Mouse (Mus musculus) MEL (cell line): ENCODE data around the gene Ptpro. TPM values are rescaled to one million over a fixed set of nuclear protein-coding genes. Genes with fewer than 3 reads are reported as not detected.

Experiments
- DNase-seq: peaks from one replicate; pipeline ENCODE4 v3.0.0; 2011; ENCODE audit warnings: low read depth, low spot score
- H3K27ac ChIP-seq: 2 replicates; pipeline ENCODE4 v1.5.1; 2012; ENCODE audit warnings: low read depth, mild to moderate bottlenecking, control low read depth, low read length, moderate library complexity; ENCODE audit not compliant: control insufficient read depth
- H3K27me3 ChIP-seq, 2 experiments: fragments of 150-350 bp in 1 of 2; sonication (generic) in 1 of 2; 2 replicates each; pipeline ENCODE4 v1.6.1; 2012; ENCODE audit warnings: low read length in 2 of 2, mild to moderate bottlenecking in 2 of 2, improper control_type of control experiment in 1 of 2, moderate library complexity in 1 of 2; ENCODE audit not compliant: insufficient read depth in 2 of 2, control insufficient read depth in 1 of 2
- H3K36me3 ChIP-seq, 2 experiments: 2 replicates each; pipeline ENCODE4 v1.6.1; 2012 to 2014; ENCODE audit warnings: low read length in 2 of 2, improper control_type of control experiment in 1 of 2, inconsistent platforms in 1 of 2, mild to moderate bottlenecking in 1 of 2; ENCODE audit not compliant: insufficient read depth in 2 of 2, control insufficient read depth in 1 of 2
- H3K4me1 ChIP-seq, 2 experiments: fragments of 150-350 bp in 1 of 2; sonication (generic) in 1 of 2; 2 replicates each; pipeline ENCODE4 v1.6.1; 2012; ENCODE audit warnings: low read length in 2 of 2, improper control_type of control experiment in 1 of 2, mild to moderate bottlenecking in 1 of 2; ENCODE audit not compliant: insufficient read depth in 2 of 2, control insufficient read depth in 1 of 2
- H3K4me3 ChIP-seq, 2 experiments: fragments of 150-350 bp in 1 of 2; sonication (generic) in 1 of 2; 2 replicates each; pipeline ENCODE4 v1.5.1; 2012; ENCODE audit warnings: low read depth in 2 of 2, low read length in 2 of 2, mild to moderate bottlenecking in 2 of 2, moderate library complexity in 2 of 2, control low read depth in 1 of 2, improper control_type of control experiment in 1 of 2; ENCODE audit not compliant: control insufficient read depth in 1 of 2, insufficient read depth in 1 of 2
- H3K79me2 ChIP-seq: 2 replicates; pipeline ENCODE4 v1.6.1; 2012; ENCODE audit warnings: mild to moderate bottlenecking, low read length, moderate library complexity; ENCODE audit not compliant: control insufficient read depth, poor library complexity, insufficient read depth
- H3K9ac ChIP-seq: 2 replicates; pipeline ENCODE4 v1.6.1; 2012; ENCODE audit warnings: low read depth, mild to moderate bottlenecking, control low read depth, low read length, moderate library complexity; ENCODE audit not compliant: control insufficient read depth, poor library complexity, severe bottlenecking
- H3K9me3 ChIP-seq: fragments of 150-350 bp; sonication (generic); replicated peaks from 2 replicates; pipeline ENCODE4 v1.6.1; 2012; ENCODE audit warnings: mild to moderate bottlenecking, low read length, improper control_type of control experiment, moderate library complexity; ENCODE audit not compliant: insufficient read depth
- BHLHE40 ChIP-seq: IDR thresholded peaks from 2 replicates; pipeline ENCODE4 v1.6.1; 2012; ENCODE audit warnings: low read depth, mild to moderate bottlenecking, inconsistent platforms, low read length, improper control_type of control experiment, borderline replicate concordance
- CHD1 ChIP-seq: IDR thresholded peaks from 2 replicates; pipeline ENCODE4 v1.6.1; 2012; ENCODE audit warnings: low read depth, mild to moderate bottlenecking, inconsistent platforms, low read length, improper control_type of control experiment
- CHD2 ChIP-seq: IDR thresholded peaks from 2 replicates; pipeline ENCODE4 v1.6.1; 2011; ENCODE audit warnings: low read length, improper control_type of control experiment
- ELF1 ChIP-seq: IDR thresholded peaks from 2 replicates; pipeline ENCODE4 v1.6.1; 2014; ENCODE audit warnings: low read depth, mild to moderate bottlenecking, inconsistent platforms, low read length, improper control_type of control experiment, moderate library complexity
- EP300 ChIP-seq, 2 experiments: IDR thresholded peaks; 2 replicates each; pipeline ENCODE4 v1.6.1; 2011; ENCODE audit warnings: improper control_type of control experiment in 2 of 2, low read length in 2 of 2, low read depth in 1 of 2, mild to moderate bottlenecking in 1 of 2
- ETS1 ChIP-seq: IDR thresholded peaks from 2 replicates; pipeline ENCODE4 v1.6.1; 2012; ENCODE audit warnings: low read depth, mild to moderate bottlenecking, inconsistent platforms, low read length, improper control_type of control experiment, moderate library complexity
- GABPA ChIP-seq: IDR thresholded peaks from 2 replicates; pipeline ENCODE4 v1.6.1; 2012; ENCODE audit warnings: low read depth, mild to moderate bottlenecking, inconsistent platforms, low read length, improper control_type of control experiment, moderate library complexity
- GATA1 ChIP-seq: IDR thresholded peaks from 2 replicates; pipeline ENCODE4 v1.6.1; 2011; ENCODE audit warnings: low read depth, low read length, improper control_type of control experiment
- HCFC1 ChIP-seq: IDR thresholded peaks from 2 replicates; pipeline ENCODE4 v1.6.1; 2012; ENCODE audit warnings: low read depth, mild to moderate bottlenecking, inconsistent platforms, low read length, improper control_type of control experiment, moderate library complexity
- JUND ChIP-seq: IDR thresholded peaks from 2 replicates; pipeline ENCODE4 v1.6.1; 2011; ENCODE audit warnings: low read depth, mild to moderate bottlenecking, improper control_type of control experiment, low read length
- MAX ChIP-seq: IDR thresholded peaks from 2 replicates; pipeline ENCODE4 v1.6.1; 2011; ENCODE audit warnings: low read length, improper control_type of control experiment
- MAZ ChIP-seq: IDR thresholded peaks from 2 replicates; pipeline ENCODE4 v1.6.1; 2012; ENCODE audit warnings: low read depth, mild to moderate bottlenecking, inconsistent platforms, low read length, improper control_type of control experiment
- MEF2A ChIP-seq: IDR thresholded peaks from 2 replicates; pipeline ENCODE4 v1.6.1; 2014; ENCODE audit warnings: low read depth, mild to moderate bottlenecking, inconsistent platforms, low read length, improper control_type of control experiment; ENCODE audit not compliant: poor library complexity, insufficient replicate concordance, severe bottlenecking; ENCODE audit errors: extremely low read depth
- MXI1 ChIP-seq: IDR thresholded peaks from 2 replicates; pipeline ENCODE4 v1.6.1; 2011; ENCODE audit warnings: mild to moderate bottlenecking, low read depth, low read length, improper control_type of control experiment
- NRF1 ChIP-seq: IDR thresholded peaks from 2 replicates; pipeline ENCODE4 v1.6.1; 2014; ENCODE audit warnings: low read depth, mild to moderate bottlenecking, inconsistent platforms, low read length, improper control_type of control experiment, moderate library complexity; ENCODE audit not compliant: poor library complexity, insufficient read depth, severe bottlenecking
- SIN3A ChIP-seq: IDR thresholded peaks from 2 replicates; pipeline ENCODE4 v1.6.1; 2012; ENCODE audit warnings: low read length, improper control_type of control experiment, inconsistent platforms
- SMC3 ChIP-seq: IDR thresholded peaks from 2 replicates; pipeline ENCODE4 v1.6.1; 2011; ENCODE audit warnings: low read depth, low read length, improper control_type of control experiment
- TAL1 ChIP-seq: IDR thresholded peaks from 2 replicates; pipeline ENCODE4 v1.6.1; 2012; ENCODE audit warnings: mild to moderate bottlenecking, inconsistent platforms, low read length, moderate library complexity, mixed read lengths
- TCF12 ChIP-seq: IDR thresholded peaks from 2 replicates; pipeline ENCODE4 v1.6.1; 2014; ENCODE audit warnings: low read depth, mild to moderate bottlenecking, inconsistent platforms, low read length, improper control_type of control experiment, moderate library complexity
- USF1 ChIP-seq: IDR thresholded peaks from 2 replicates; pipeline ENCODE4 v1.6.1; 2014; ENCODE audit warnings: low read depth, mild to moderate bottlenecking, inconsistent platforms, low read length, improper control_type of control experiment, moderate library complexity
- USF2 ChIP-seq, 2 experiments: IDR thresholded peaks; 2 replicates each; pipeline ENCODE4 v1.6.1; 2011 to 2012; ENCODE audit warnings: improper control_type of control experiment in 2 of 2, low read length in 2 of 2, borderline replicate concordance in 1 of 2, inconsistent platforms in 1 of 2, low read depth in 1 of 2, mild to moderate bottlenecking in 1 of 2; ENCODE audit not compliant: insufficient read depth in 1 of 2
- ZMIZ1 ChIP-seq: IDR thresholded peaks from 2 replicates; pipeline ENCODE4 v1.6.1; 2012; ENCODE audit warnings: low read depth, mild to moderate bottlenecking, inconsistent platforms, low read length, improper control_type of control experiment, moderate library complexity
- ZNF384 ChIP-seq: IDR thresholded peaks from 2 replicates; pipeline ENCODE4 v1.6.1; 2012; ENCODE audit warnings: low read depth, mild to moderate bottlenecking, inconsistent platforms, low read length, improper control_type of control experiment
- polyA plus RNA-seq, 2 experiments: library from polyadenylated mRNA; stranded (reverse) in 1 of 2; unstranded in 1 of 2; fragments of >175 nt in 1 of 2; fragments of >200 nt in 1 of 2; gene quantifications; 2 replicates each; pipeline versions ENCODE4 v1.2.1 to v1.2.4; 2012; ENCODE audit warnings: low replicate concordance in 2 of 2, low read depth in 1 of 2; ENCODE audit not compliant: insufficient read length in 2 of 2, insufficient read depth in 1 of 2, missing spikeins in 1 of 2
- total RNA-seq: library from RNA; depleted of rRNA; stranded (reverse); fragments of 300-350 nt; gene quantifications from 2 replicates; pipeline ENCODE4 v1.2.3, GENCODE M21; 2012

Gene Ptpro
- total and polyA plus RNA-seq, 3 experiments: not detected

DNA sequence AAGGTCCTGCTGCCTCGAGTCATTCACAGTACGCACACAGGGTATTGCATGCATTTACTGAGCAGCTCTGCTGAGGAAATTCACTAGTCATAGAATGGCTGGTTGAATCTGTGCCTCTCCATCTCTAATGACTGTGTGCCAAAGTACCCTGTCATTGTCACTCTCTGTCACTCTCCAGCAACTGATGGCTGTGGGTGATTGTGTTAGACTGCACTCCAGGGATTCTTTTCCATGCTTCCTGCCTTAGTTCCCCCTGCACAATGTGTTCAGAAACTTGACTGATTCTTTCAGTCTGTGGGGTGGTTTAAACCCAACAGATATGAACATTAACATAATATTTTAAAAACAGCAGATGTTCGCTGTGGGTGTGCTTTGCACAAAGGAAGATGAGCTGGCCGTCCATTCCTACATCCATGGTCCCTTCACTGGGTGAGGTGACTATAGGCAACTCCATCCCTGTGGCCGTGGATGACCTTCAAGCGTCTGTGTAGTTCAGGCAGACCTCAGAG lies 29.5 kb downstream of the Ptpro start:
- no peaks in the 10 kb centered on the region for H3K36me3 ChIP-seq
- no peaks in the 10 kb centered on the region for H3K79me2 ChIP-seq
- no peak overlapping the region for H3K27ac ChIP-seq
- TF ChIP-seq NRF1 (no peak), GATA1 (no peak), MAZ (no peak), JUND (no peak), ZMIZ1 (no peak), TCF12 (no peak), TAL1 (no peak), CHD1 (no peak), ETS1 (no peak), GABPA (no peak), CHD2 (no peak), SIN3A (no peak), HCFC1 (no peak), EP300 (IDR thresholded peaks at IDR 0.05; ENCODE audit: low read depth in 1 of 2, low read length in 2 of 2) (no peak), MAX (no peak), SMC3 (no peak), ZNF384 (no peak), MXI1 (no peak), ELF1 (no peak)
- DNase-seq: no peak
- no peaks in the 10 kb centered on the region for H3K4me1 ChIP-seq
- H3K4me3 ChIP-seq: no peak overlapping the region
- H3K9me3 ChIP-seq: no peaks in the 10 kb centered on the region
- H3K9ac ChIP-seq: no peak overlapping the region
- H3K27me3 ChIP-seq: no peaks in the 10 kb centered on the region

DNA sequence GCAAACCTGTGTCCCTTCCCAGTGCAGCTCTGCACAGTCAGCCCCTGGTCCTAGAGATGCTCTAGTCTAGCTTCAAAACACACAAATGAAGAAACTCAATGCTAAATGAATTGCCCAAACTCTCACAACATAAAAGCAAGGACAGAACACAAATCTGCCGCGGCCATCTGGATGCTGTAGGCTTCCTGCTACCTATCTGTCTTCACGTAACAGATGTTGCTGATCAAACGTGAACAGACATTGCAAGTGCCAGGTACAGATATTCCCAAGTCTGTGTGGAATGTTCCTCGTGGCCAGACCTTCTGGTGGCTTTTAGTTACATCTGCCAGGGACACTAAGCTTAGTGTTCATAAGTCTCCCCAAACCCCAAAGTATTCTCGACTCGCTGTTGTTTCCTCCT lies 29.9 kb downstream of the Ptpro start:
- Histone ChIP-seq H3K27ac (no peak overlapping the region), H3K4me1 (no peaks in the 10 kb centered on the region), H3K36me3 (no peaks in the 10 kb centered on the region), H3K9me3 (no peaks in the 10 kb centered on the region), H3K27me3 (no peaks in the 10 kb centered on the region), H3K9ac (no peak overlapping the region), H3K4me3 (no peak overlapping the region), H3K79me2 (no peaks in the 10 kb centered on the region)
- no peak for DNase-seq
- TF ChIP-seq USF2 (IDR thresholded peaks at IDR 0.05; ENCODE audit: borderline replicate concordance in 1 of 2, insufficient read depth in 1 of 2, low read depth in 1 of 2, low read length in 2 of 2) (no peak), BHLHE40 (no peak), ZNF384 (no peak), ZMIZ1 (no peak), GABPA (no peak), CHD2 (no peak), EP300 (IDR thresholded peaks at IDR 0.05; ENCODE audit: low read depth in 1 of 2, low read length in 2 of 2) (no peak), HCFC1 (no peak), USF1 (no peak), MEF2A (no peak)
